Mouse (Mus musculus): ENCODE measurements around the gene Nrm.

DNA sequence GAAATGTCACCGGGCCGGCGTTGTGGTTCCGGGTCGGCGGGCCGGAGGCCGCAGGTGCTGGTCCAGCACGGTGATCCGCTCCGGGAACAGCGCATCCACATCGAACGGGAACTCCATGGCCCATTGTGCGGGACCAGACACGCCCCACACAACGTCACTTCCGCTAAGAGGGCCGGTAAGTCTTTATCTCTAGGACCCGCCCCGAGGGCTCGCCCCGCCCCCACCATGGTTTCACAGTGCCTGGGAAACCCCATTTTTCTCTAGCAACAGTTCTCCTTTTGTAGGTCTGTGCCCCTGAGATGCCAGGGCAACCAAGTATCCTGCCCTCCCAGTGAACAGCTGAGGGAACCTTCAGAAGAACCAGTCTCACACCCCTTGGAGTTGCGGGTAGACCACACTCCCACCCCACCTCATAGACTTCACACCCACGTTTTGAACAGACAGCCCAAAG is 48.8 kb downstream of the Nrm start, which contains the start of gene Atat1:
- TF ChIP-seq CTCF (IDR thresholded peaks at IDR 0.05) (no peak), POLR2A (IDR thresholded peaks at IDR 0.05; ENCODE audit: insufficient read depth, low read depth, low read length) (peak; percentile 74), EP300 (IDR thresholded peaks at IDR 0.05; ENCODE audit: insufficient read depth, low read depth, low read length) (0 out of 2 replicates have a peak, but pooled peaks have one; percentile 24)

Measured in heart, adult 2 months (tissue).